10 mouse cellular contexts compared by ENCODE assay signal in the genomic region with DNA sequence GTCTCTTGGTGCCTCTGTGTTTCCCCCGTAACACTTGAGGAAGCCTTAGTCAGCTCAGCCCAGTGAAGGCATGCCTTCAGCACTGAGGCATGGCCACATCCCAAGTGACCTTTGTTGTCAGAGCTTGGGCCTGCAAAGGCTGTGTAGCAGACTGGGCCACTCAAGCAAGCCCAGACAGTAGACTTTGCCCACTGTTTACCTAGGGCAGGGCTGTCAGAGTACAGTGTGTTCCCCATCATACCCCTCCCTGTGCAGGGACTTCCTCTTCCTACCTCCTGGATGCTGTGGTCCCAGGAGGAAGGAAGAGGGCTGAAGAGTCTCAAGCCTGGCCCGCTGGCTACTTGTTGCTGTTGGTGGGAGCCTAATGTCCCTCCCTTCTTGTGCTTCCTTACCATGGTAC. TPM values are rescaled to one million over a fixed set of nuclear protein-coding genes. Genes with fewer than 3 reads are reported as not detected.
DNase-seq lines count a peak whose midpoint lies in the region; ATAC-seq and TF ChIP-seq lines count a peak whose summit lies in the region.
"Had no signal": no experiment of that assay in that cellular context is flagged by ENCODE, and none has a peak within 500 bp of the region (broad histone marks: within the 10 kb centered on the region; RNA-seq: fewer than 3 reads in every experiment).

No protein-coding gene starts in this region.

- H3K36me3 ChIP-seq in kidney, embryonic 14.5 days (ENCODE audit: control insufficient read depth, insufficient read depth, low read length) = peaks cover 52% of the 10 kb centered on the region
- peaks cover 61% of the 10 kb centered on the region for H3K36me3 ChIP-seq in lung, embryonic 14.5 days (ENCODE audit: insufficient read depth)
- H3K36me3 ChIP-seq in stomach, postnatal 0 days (ENCODE audit: control insufficient read depth, insufficient read depth, low read length) = peaks cover 3% of the 10 kb centered on the region; the same call in 1 of the 2 replicates

- 93% methylated on average over 2 of the region's 2 CpGs for WGBS in kidney, embryonic 14.5 days
- WGBS in lung, embryonic 14.5 days = 91% methylated on average over 2 of the region's 2 CpGs
- WGBS in stomach, postnatal 0 days = 58% methylated on average over 2 of the region's 2 CpGs

- H3K4me1 ChIP-seq in kidney, embryonic 14.5 days (ENCODE audit: control insufficient read depth, insufficient read depth, low read length) = no peaks in the 10 kb centered on the region
- H3K4me1 ChIP-seq in lung, embryonic 14.5 days (ENCODE audit: insufficient read depth) = no peaks in the 10 kb centered on the region
- H3K4me1 ChIP-seq in stomach, postnatal 0 days (replicated peaks; ENCODE audit: control insufficient read depth, insufficient read depth) = no peaks in the 10 kb centered on the region; the same call in none of the 2 replicates

- intact Hi-C loops in left cerebral cortex, adult 2 months (cut with DNase I) = no loop called here
- intact Hi-C loops in left cerebral cortex, postnatal 14 days (cut with DNase I) = no loop called here

- TF ChIP-seq CTCF in left cerebral cortex, adult 2 months (IDR thresholded peaks at IDR 0.05) = no peak
- no peak for TF ChIP-seq CTCF in lung, embryonic 14.5 days (IDR thresholded peaks at IDR 0.05; ENCODE audit: low read depth)
- TF ChIP-seq CTCF in stomach, postnatal 0 days (IDR thresholded peaks at IDR 0.05; ENCODE audit: low read depth) = no peak

- H3K4me3 ChIP-seq in left cerebral cortex, adult 2 months = no peak overlapping the region
- H3K4me3 ChIP-seq in kidney, embryonic 14.5 days (ENCODE audit: low read length) = no peak overlapping the region
- no peak overlapping the region for H3K4me3 ChIP-seq in lung, embryonic 14.5 days (ENCODE audit: low read depth, low read length)
- H3K4me3 ChIP-seq in stomach, postnatal 0 days (ENCODE audit: low read depth, low read length) = no peak overlapping the region
- H3K4me3 ChIP-seq: hindbrain, embryonic 15.5 days had no signal

- H3K9ac ChIP-seq in kidney, embryonic 14.5 days (ENCODE audit: low read depth, low read length) = no peak overlapping the region
- H3K9ac ChIP-seq in lung, embryonic 14.5 days = no peak overlapping the region
- no peak overlapping the region for H3K9ac ChIP-seq in stomach, postnatal 0 days (ENCODE audit: low read length)
- H3K9ac ChIP-seq: hindbrain, embryonic 15.5 days had no signal

- TF ChIP-seq EP300 in stomach, postnatal 0 days (optimal IDR thresholded peaks at IDR 0.05) = peak; percentile 90

- no peaks in the 10 kb centered on the region for H3K9me3 ChIP-seq in kidney, embryonic 14.5 days (ENCODE audit: control insufficient read depth, low read length)
- H3K9me3 ChIP-seq in lung, embryonic 14.5 days (ENCODE audit: low read depth, low read length) = no peaks in the 10 kb centered on the region
- H3K9me3 ChIP-seq in stomach, postnatal 0 days (ENCODE audit: control insufficient read depth, low read length) = no peaks in the 10 kb centered on the region
- H3K9me3 ChIP-seq: hindbrain, embryonic 15.5 days had no signal

- ATAC-seq in kidney, embryonic 14.5 days (ENCODE audit: low FRiP score, low TSS enrichment) = 0 out of 2 replicates have a peak, but pooled peaks have one; percentile 57
- ATAC-seq in lung, embryonic 14.5 days (ENCODE audit: insufficient read depth) = peak; percentile 63; the same call in 1 of the 2 replicates
- ATAC-seq in stomach, postnatal 0 days (ENCODE audit: low FRiP score, low TSS enrichment) = peak; percentile 97

- DNase-seq in left cerebral cortex, adult 2 months (ENCODE audit: extremely low spot score in 1 of 2, low spot score in 2 of 2) = no peak
- no peak for DNase-seq in left cerebral cortex, adult 9 months (ENCODE audit: low spot score in 2 of 2)
- no peak for DNase-seq in lung, embryonic 14.5 days
- peak; percentile 78 for DNase-seq in stomach, postnatal 0 days (ENCODE audit: low spot score)
- DNase-seq in T-cell, adult 2 months (ENCODE audit: low spot score) = no peak
- DNase-seq in cerebellum, postnatal 10 days = no peak
- DNase-seq in left cerebral cortex, postnatal 14 days (ENCODE audit: low spot score in 2 of 2) = no peak

- H3K27me3 ChIP-seq in kidney, embryonic 14.5 days (ENCODE audit: control insufficient read depth, insufficient read depth, low read length) = no peaks in the 10 kb centered on the region
- no peaks in the 10 kb centered on the region for H3K27me3 ChIP-seq in lung, embryonic 14.5 days (ENCODE audit: insufficient read depth, low read length)
- no peaks in the 10 kb centered on the region for H3K27me3 ChIP-seq in stomach, postnatal 0 days (ENCODE audit: control insufficient read depth, insufficient read depth, low read length)
- H3K27me3 ChIP-seq: CH12.LX; hindbrain, embryonic 15.5 days had no signal

- no peak overlapping the region for H3K4me2 ChIP-seq in kidney, embryonic 14.5 days (replicated peaks; ENCODE audit: low read depth, low read length)
- H3K4me2 ChIP-seq in lung, embryonic 14.5 days = no peak overlapping the region
- no peak overlapping the region for H3K4me2 ChIP-seq in stomach, postnatal 0 days (replicated peaks; ENCODE audit: low read depth)
- H3K4me2 ChIP-seq: hindbrain, embryonic 15.5 days had no signal

- H3K27ac ChIP-seq in left cerebral cortex, adult 2 months = peak overlapping the region; percentile 54; the same call in 1 of the 2 replicates
- H3K27ac ChIP-seq in kidney, embryonic 14.5 days (ENCODE audit: low read depth, low read length) = no peak overlapping the region
- no peak overlapping the region for H3K27ac ChIP-seq in lung, embryonic 14.5 days (ENCODE audit: low read depth)
- peak overlapping the region; percentile 77 for H3K27ac ChIP-seq in stomach, postnatal 0 days (replicated peaks)
- H3K27ac ChIP-seq: hindbrain, embryonic 15.5 days had no signal

RNA-seq across cellular contexts. Expression of gene Atp6v0e, which starts 46.3 kb away (rescaled TPM):
- 10 to 100 TPM; 39.2 to 44.6 TPM for total RNA-seq in left cerebral cortex, adult 2 months (2021)
- polyA plus RNA-seq in kidney, embryonic 14.5 days (2014; fragmentation: Nextera tagmentation; extraction: Ambion mirVana) = 192 and 214 TPM in 2 replicates
- 143 and 152 TPM in 2 replicates for polyA plus RNA-seq in lung, embryonic 14.5 days (2014; fragmentation: Nextera tagmentation; extraction: Ambion mirVana)
- 334 and 340 TPM in 2 replicates for polyA plus RNA-seq in stomach, postnatal 0 days (2015; fragmentation: Nextera tagmentation; extraction: Ambion mirVana)
- total RNA-seq in left cerebral cortex, postnatal 14 days (2021) = 10 to 100 TPM; 36.7 to 45.8 TPM

RNA-seq across cellular contexts. Expression of gene Dusp1, which starts 54.8 kb away (rescaled TPM):
- total RNA-seq in left cerebral cortex, adult 2 months (2021) = 10 to 100 TPM; 58.0 to 65.6 TPM
- polyA plus RNA-seq in kidney, embryonic 14.5 days (2014; fragmentation: Nextera tagmentation; extraction: Ambion mirVana) = 19.3 and 19.8 TPM in 2 replicates
- 19.7 and 24.5 TPM in 2 replicates for polyA plus RNA-seq in lung, embryonic 14.5 days (2014; fragmentation: Nextera tagmentation; extraction: Ambion mirVana)
- 27.7 and 33.1 TPM in 2 replicates for polyA plus RNA-seq in stomach, postnatal 0 days (2015; fragmentation: Nextera tagmentation; extraction: Ambion mirVana)
- 10 to 100 TPM; 28.4 to 33.2 TPM for total RNA-seq in left cerebral cortex, postnatal 14 days (2021)

RNA-seq across cellular contexts. Expression of gene Ergic1, which starts 55.4 kb away (rescaled TPM):
- 100 to 1,000 TPM; 144 to 149 TPM for total RNA-seq in left cerebral cortex, adult 2 months (2021)
- 141 and 150 TPM in 2 replicates for polyA plus RNA-seq in kidney, embryonic 14.5 days (2014; fragmentation: Nextera tagmentation; extraction: Ambion mirVana)
- 125 and 127 TPM in 2 replicates for polyA plus RNA-seq in lung, embryonic 14.5 days (2014; fragmentation: Nextera tagmentation; extraction: Ambion mirVana)
- 64.2 and 65.5 TPM in 2 replicates for polyA plus RNA-seq in stomach, postnatal 0 days (2015; fragmentation: Nextera tagmentation; extraction: Ambion mirVana)
- total RNA-seq in left cerebral cortex, postnatal 14 days (2021) = 100 to 1,000 TPM; 180 to 195 TPM

Comparison
In these comparisons a context has a peak if more than half of its experiments do, and no peak if none do; other contexts are left out.
1. H3K27ac ChIP-seq: peak in left cerebral cortex, adult 2 months (single experiment) and stomach, postnatal 0 days (single experiment); none in kidney, embryonic 14.5 days (single experiment) and lung, embryonic 14.5 days (single experiment).
2. Peak in every context shown above with its lines, with median percentiles within 50 percentile points of each other: ATAC-seq.